Mouse (Mus musculus): ENCODE data around the gene Lyl1.

Lyl1 gene

DNA sequence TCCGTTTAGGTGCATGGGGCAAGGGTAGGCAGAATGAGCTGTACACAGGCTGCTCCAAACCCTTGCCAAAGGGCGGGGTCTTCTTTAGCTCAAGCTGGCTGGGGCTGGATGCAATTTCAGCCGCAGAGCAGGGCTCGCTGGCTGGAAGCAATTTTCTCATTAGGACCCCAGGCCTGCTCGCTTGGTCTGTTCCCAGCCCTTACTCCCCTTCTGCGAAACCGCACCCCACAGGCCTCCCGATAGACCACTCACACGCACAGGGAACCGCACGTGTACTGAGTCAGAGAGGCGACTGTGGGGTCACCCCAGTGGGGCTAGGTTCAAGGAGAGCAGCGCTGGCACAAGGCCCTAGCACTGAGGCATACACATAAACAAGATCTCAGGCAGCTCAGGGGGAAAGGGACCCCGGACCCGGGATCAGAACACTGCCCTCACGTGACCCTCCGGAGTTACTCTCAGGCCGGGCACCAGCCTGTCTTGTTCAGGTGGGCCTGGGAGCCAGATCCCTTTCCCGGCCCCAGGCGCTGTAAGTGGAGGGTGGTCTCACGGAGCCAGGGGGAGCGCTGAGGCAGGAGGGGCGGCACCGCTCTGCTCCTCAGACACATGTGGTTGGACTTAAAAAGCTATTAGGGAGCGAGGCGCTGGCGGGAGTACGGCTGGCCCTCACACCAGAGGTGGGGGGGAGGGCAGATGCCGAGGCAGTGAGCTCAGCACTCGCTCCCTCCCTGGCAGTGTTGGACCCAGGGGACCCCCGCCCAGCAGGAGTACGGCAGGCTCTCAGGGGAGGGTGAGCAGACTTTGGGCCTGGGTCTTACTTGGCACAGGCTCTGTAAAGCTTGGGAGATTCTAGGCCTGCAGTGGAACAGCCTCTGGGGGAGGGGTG, 41.2 kb downstream of the Lyl1 start:
- peak in 1 of 2 experiments; percentile 59 for DNase-seq

DNA sequence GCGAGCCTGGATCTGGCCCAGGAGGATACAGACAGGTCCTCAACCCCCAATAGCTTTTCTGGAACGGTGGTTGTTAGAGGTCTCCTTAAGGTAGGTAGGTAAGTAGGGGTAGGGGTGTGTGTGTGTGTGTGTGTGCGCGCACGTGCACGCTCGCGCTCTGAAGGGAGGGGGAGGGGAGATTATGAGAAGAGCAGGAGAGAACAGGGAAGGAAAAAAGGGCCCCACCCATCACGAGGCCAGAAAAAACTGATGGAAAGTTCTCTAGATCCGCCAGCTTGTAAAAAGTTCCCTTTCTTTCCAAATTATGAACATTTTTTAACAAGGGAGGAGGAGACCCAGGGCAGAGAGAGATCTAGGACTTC, 41.8 kb downstream of the Lyl1 start:
- no peak for DNase-seq

DNA sequence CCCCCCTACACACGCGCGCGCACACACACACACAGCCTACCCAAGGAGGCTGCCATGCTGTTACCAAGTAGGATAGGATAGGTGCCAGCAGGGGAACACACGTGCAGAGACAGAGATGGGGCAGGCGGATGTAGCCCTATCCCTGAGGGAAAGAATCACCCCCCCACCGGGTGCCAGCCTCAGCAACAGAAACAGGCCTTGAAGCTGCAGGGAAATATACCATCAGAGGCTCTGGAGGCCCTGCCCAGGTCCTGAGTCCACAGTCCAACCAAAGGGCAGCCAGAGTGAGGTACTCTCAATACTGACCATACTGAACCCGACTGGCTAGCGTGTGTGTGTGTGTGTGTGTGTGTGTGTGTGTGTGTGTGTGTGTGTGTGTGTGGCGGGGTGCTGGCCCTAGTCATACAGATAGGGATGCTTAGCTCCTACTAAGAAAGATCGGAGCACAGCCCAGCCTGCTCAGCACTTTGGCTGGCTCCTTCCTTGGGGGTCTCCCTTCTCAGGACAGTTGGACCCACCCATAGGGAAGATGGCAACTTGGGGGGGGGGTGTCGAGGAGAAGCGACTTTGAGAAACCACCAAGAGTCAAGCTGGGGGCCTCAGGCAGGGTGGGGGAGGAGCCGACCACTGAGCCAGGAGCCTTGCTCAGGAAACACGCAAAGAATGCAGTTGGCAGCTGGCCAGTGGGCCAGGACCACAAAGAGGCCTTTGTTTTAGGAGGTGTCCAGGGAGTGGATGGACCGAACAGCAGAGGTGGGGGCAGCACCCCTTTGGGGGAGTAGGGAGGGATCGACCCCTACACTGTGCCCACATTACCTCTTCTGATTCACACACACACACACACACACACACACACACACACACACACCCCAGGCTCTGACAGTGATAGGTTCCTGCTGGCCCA, 42.5 kb downstream of the Lyl1 start:
- peak; percentile 88 to 89 for DNase-seq

DNA sequence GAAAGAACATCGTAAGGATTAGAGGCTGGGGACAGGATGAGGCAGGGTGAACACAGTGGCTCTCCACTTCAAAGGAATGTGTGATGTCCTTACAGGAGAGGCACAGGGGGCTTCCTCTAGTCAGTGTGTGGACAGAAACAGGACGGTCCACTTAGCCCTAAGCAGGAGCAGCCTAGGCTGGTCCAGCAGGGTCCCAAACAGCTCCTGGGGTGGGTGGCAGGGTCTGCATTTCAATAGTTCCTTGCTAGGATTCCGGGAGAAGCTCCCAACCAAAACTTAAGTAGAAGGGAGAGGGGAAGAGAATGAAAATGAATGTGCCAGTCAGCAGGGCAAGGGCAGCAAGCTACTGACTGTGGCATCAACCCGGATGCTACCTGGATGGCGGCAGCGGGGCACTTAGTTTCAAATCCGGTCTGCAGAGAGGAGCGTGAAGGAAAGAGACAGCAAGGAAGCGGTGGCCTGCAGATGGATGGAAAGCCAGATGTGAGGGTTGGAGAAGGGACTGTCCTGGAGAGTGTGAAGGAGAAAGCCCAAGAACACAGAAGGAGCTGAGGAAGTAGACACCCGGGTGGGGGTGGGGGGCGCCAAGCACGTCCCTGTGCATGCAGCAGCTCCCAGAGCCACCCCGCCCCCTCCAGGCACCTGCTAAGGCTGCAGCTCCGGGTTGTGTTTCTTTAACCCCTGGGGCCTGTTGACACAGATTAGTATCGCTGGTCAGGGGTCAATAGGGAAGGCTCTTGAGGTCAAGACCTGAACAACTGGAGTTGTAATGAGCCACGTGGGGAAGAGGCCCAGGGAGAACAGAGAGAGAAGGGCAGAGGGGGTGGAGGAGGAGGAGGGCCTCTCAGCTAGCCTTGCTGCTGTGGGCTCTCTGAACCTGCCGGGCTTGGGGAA, 44.0 kb downstream of the Lyl1 start:
- peak in 1 of 2 experiments; percentile 33 for DNase-seq

DNA sequence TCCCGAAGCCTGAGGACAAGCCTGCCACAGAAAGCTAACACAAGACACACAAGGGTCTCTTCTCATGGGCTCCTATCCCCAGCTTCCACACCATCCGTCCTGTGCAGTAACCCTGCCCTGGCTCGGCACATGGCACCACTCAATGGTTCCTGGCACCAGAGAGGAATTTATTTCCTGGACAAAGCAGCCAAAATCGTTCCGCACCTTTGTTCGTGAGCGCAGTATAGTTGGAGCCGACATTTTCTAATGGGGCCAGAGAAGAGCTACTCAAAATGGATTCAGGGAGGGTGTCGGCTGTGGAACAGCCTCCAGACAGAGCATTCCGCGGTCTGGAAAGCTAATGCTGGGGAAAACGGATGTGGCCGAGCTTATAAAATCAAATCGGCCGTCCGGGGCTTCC, 48.3 kb downstream of the Lyl1 start:
- no peak for DNase-seq

DNA sequence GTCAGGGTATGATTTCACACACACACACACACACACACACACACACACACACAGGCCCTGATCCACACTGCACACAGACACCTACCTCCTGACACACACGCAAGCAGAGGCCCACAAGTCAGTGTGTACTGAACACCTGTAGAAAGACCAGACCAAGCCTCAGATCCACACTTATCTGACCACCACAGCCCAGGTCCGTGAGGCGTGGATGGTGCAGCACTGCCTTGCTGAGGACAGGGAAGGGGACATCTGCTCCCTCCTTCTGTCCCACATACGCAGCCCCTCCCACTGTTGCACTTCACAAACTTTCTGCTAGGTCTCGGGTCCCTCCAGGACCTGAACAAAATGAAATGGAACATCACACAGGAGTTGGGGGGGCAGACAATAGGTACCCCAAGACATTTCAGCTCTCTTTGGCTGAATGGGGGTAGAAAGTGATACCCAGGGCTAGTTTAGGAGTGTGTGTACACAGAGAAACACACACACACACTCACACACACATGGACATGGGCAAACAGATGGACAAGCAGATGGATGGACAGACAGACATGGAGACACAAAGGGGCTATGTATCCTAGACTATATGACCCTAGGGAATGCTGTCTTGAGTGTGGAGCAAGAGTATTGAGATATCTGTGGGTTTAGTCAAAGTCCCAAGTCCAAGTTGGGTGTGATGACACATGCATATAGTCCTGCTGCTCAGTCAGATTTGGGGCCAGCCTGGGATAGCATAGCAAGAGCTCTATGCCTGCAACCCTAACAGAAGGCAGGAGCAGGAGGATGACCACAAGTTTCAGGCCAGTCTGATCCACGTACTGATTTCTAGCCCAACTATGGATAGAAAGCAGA, 51.7 kb downstream of the Lyl1 start:
- DNase-seq: no peak

Measured in kidney, postnatal 25 days (tissue).